Mouse (Mus musculus) intestine, embryonic 16.5 days (tissue): Measurements from ENCODE around the gene Sgms1. TPM values are rescaled to one million over a fixed set of nuclear protein-coding genes. Genes with fewer than 3 reads are reported as not detected.
A peak's percentile ranks its signal among the peaks of the same experiment; 100 is the strongest.

Source experiments
- ATAC-seq: fragments of 200-750 bp; cut with Nextera tagmentation; 2 replicates; pipeline ENCODE4 v1.8.0; 2017; ENCODE audit warnings: moderate TSS enrichment, moderate library complexity
- H3K27ac ChIP-seq: fragments of 300-500 bp; sonication (generic); 2 replicates; pipeline ENCODE4 v1.5.1; 2014; ENCODE audit warnings: mild to moderate bottlenecking, low read length
- H3K27me3 ChIP-seq: fragments of 300-500 bp; sonication (generic); replicated peaks from 2 replicates; pipeline ENCODE4 v1.6.1; 2014; ENCODE audit warnings: low read length, control low read depth, mixed read lengths; ENCODE audit not compliant: control insufficient read depth, insufficient read depth
- H3K36me3 ChIP-seq: fragments of 300-500 bp; sonication (generic); 2 replicates; pipeline ENCODE4 v1.6.1; 2014; ENCODE audit warnings: low read length, control low read depth; ENCODE audit not compliant: control insufficient read depth, insufficient read depth
- H3K4me1 ChIP-seq: fragments of 300-500 bp; sonication (generic); 2 replicates; pipeline ENCODE4 v1.6.1; 2014; ENCODE audit warnings: low read length, control low read depth, mixed read lengths; ENCODE audit not compliant: control insufficient read depth, insufficient read depth
- H3K4me2 ChIP-seq: fragments of 300-500 bp; sonication (generic); 2 replicates; pipeline ENCODE4 v1.6.1; 2014; ENCODE audit warnings: low read depth, low read length, control low read depth
- H3K4me3 ChIP-seq: fragments of 300-500 bp; sonication (generic); 2 replicates; pipeline ENCODE4 v1.5.1; 2014; ENCODE audit warnings: mild to moderate bottlenecking, low read length
- H3K9ac ChIP-seq: fragments of 300-500 bp; sonication (generic); 2 replicates; pipeline ENCODE4 v1.6.1; 2014; ENCODE audit warnings: low read depth, low read length
- H3K9me3 ChIP-seq: fragments of 300-500 bp; sonication (generic); 2 replicates; pipeline ENCODE4 v1.6.1; 2016; ENCODE audit warnings: low read length, control low read depth; ENCODE audit not compliant: control insufficient read depth
- WGBS: fragments of 180-500 bp; shearing (Covaris S2); extraction: QIAGEN DNeasy Blood & Tissue Kit; methylation state at CpG from one replicate; pipeline ENCODE4 v1.1.7; 2014; 5-methylcytosine and 5-hydroxymethylcytosine counted together
- polyA plus RNA-seq: library from polyadenylated mRNA; unstranded; fragments of >200 nt; fragmentation: Nextera tagmentation; extraction: Ambion mirVana; gene quantifications from 2 replicates; pipeline ENCODE4 v1.2.1, GENCODE M21; 2015

The Sgms1 gene
- polyA plus RNA-seq, 1 experiment from 2014 or later = 33.1 TPM

DNA sequence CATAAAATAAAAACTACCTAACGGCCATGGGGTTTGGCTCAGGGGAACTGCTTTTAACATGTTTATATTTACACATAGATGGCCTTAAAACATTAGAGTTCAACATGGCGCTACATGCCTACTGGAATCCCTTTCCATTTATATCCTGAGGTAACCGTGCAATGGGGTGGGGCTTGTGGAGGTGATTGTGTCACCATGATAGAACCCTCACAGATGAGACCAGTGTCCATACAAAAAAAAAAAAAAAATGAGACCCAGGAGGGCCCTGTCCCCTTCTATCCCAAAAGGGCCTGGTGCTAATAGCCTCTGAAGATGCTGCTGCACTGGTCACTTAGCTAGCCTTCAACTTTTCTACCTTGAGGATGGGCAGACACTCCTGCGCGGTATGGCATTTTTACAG is 207.0 kb downstream of the Sgms1 start:
- 84% methylated on average over 5 of the region's 5 CpGs for WGBS
- no peaks in the 10 kb centered on the region for H3K9me3 ChIP-seq
- no peaks in the 10 kb centered on the region for H3K36me3 ChIP-seq
- ATAC-seq = no peak
- peak overlapping the region; percentile 5; the same call in 1 of the 2 replicates for H3K27ac ChIP-seq
- H3K4me3 ChIP-seq = no peak overlapping the region
- no peaks in the 10 kb centered on the region for H3K27me3 ChIP-seq
- no peak overlapping the region for H3K4me2 ChIP-seq
- H3K9ac ChIP-seq = no peak overlapping the region
- H3K4me1 ChIP-seq = peaks cover 40% of the 10 kb centered on the region

GRCm38 (mm10) chr19:32181721-32182394 is 207.7 kb downstream of the Sgms1 start:
- Histone ChIP-seq H3K9ac (no peak overlapping the region), H3K4me2 (no peak overlapping the region), H3K27me3 (no peaks in the 10 kb centered on the region), H3K27ac (peak overlapping the region; percentile 31), H3K4me1 (peaks cover 38% of the 10 kb centered on the region), H3K36me3 (no peaks in the 10 kb centered on the region), H3K4me3 (no peak overlapping the region), H3K9me3 (no peaks in the 10 kb centered on the region)
- ATAC-seq = no peak
- 67% methylated on average over 12 of the region's 12 CpGs for WGBS

GRCm38 (mm10) chr19:32180756-32181674 is 208.5 kb downstream of the Sgms1 start:
- WGBS = 69% methylated on average over 14 of the region's 14 CpGs
- H3K36me3 ChIP-seq = no peaks in the 10 kb centered on the region
- no peaks in the 10 kb centered on the region for H3K27me3 ChIP-seq
- H3K4me1 ChIP-seq = peaks cover 32% of the 10 kb centered on the region
- no peaks in the 10 kb centered on the region for H3K9me3 ChIP-seq
- ATAC-seq = peak; percentile 45
- no peak overlapping the region for H3K9ac ChIP-seq
- no peak overlapping the region for H3K4me3 ChIP-seq
- peak overlapping the region; percentile 68; the same call in 1 of the 2 replicates for H3K27ac ChIP-seq
- H3K4me2 ChIP-seq = no peak overlapping the region

DNA sequence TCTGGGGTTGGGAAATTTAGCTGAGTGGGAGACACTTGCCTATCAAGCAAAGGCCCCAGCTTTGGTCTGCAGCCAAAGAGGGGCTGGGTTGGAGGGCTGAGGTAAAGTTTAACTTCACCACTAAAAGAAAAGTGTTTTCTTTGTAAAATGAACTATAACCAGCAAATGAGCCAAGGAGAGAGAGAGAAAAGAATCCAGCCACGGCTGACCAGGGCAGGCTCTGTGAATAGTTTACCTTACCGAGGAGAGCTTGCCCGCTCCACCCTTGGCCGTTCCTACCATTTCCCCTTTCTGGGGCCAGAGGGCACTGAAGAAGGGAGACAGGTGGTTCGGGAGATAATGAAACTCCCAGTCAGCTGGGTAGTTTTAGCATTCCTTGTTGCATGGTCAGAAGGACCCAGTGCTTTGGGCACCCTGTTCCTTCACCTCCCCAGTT is 209.5 kb downstream of the Sgms1 start:
- peak; percentile 80 for ATAC-seq
- WGBS = 35% methylated on average over 5 of the region's 5 CpGs
- 0 out of 2 replicates have a peak overlapping the region, but pooled peaks have one; percentile 10 for H3K4me2 ChIP-seq

DNA sequence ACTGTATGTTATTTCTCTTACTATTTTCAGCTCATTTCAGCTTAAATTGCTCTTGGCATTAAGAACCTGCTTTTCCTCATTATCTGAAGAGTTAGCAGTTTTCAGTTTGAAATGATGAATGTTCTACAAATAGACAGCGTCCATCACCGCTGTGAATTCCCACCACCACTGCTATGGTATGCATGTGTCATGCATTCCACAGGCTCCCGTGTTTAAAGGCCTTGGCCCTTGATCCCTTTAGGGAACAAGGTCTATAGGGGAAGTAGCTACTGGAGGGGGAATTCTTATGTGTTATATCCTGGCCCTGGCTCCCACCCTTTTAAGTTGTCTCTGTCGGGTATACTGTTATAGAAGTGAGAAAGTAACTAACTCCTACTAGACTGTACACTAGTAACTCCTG is 210.0 kb downstream of the Sgms1 start:
- WGBS = 42% methylated on average over 4 of the region's 4 CpGs
- peak; percentile 65 for ATAC-seq
- H3K9ac ChIP-seq = no peak overlapping the region
- no peaks in the 10 kb centered on the region for H3K9me3 ChIP-seq
- no peaks in the 10 kb centered on the region for H3K36me3 ChIP-seq
- peak overlapping the region; percentile 68 for H3K27ac ChIP-seq
- no peaks in the 10 kb centered on the region for H3K27me3 ChIP-seq
- H3K4me1 ChIP-seq = peaks cover 32% of the 10 kb centered on the region
- no peak overlapping the region for H3K4me3 ChIP-seq
- no peak overlapping the region for H3K4me2 ChIP-seq

More for the DNA sequence above, 209.5 kb downstream of the Sgms1 start:
- no peak overlapping the region for H3K9ac ChIP-seq
- H3K27ac ChIP-seq = peak overlapping the region; percentile 68
- no peak overlapping the region for H3K4me3 ChIP-seq
- H3K36me3 ChIP-seq = no peaks in the 10 kb centered on the region
- H3K9me3 ChIP-seq = no peaks in the 10 kb centered on the region
- no peaks in the 10 kb centered on the region for H3K27me3 ChIP-seq
- peaks cover 32% of the 10 kb centered on the region for H3K4me1 ChIP-seq

GRCm38 (mm10) chr19:32178161-32178560 is 211.4 kb downstream of the Sgms1 start:
- 89% methylated on average over 2 of the region's 2 CpGs for WGBS
- no peaks in the 10 kb centered on the region for H3K9me3 ChIP-seq
- no peaks in the 10 kb centered on the region for H3K36me3 ChIP-seq
- H3K4me3 ChIP-seq = no peak overlapping the region
- peaks cover 32% of the 10 kb centered on the region for H3K4me1 ChIP-seq
- no peak overlapping the region for H3K27ac ChIP-seq
- H3K27me3 ChIP-seq = no peaks in the 10 kb centered on the region
- no peak overlapping the region for H3K4me2 ChIP-seq
- H3K9ac ChIP-seq = no peak overlapping the region
- no peak for ATAC-seq

- no peak overlapping the region for H3K4me2 ChIP-seq
- no peak for ATAC-seq
- no peak overlapping the region for H3K4me3 ChIP-seq
- WGBS = 83% methylated on average over 9 of the region's 9 CpGs
- H3K9ac ChIP-seq = no peak overlapping the region
- H3K27me3 ChIP-seq = no peaks in the 10 kb centered on the region
- peaks cover 25% of the 10 kb centered on the region for H3K4me1 ChIP-seq
- H3K36me3 ChIP-seq = no peaks in the 10 kb centered on the region
- no peaks in the 10 kb centered on the region for H3K9me3 ChIP-seq
- H3K27ac ChIP-seq = no peak overlapping the region
Measured at GRCm38 (mm10) chr19:32176458-32176857, 213.1 kb downstream of the Sgms1 start.

DNA sequence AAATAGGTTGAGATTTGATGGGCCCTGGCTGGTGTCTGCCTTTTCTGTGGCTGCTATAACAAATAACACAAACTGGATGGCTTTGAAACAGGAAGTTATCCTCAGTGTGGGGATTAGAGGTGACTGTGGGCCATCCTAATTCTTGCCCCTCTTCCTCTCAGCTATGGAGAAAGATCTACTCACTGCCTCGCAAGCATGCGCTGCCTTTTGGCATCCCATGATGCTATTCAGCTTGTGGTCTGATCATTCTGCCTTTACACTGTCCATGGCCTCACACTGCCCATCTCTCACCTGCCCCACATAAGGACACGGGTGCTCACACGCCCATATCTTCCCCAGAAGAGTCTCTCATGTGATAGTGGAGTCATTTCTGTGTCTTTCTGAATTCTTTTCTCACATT is 213.5 kb downstream of the Sgms1 start:
- Histone ChIP-seq H3K4me3 (no peak overlapping the region), H3K4me1 (peaks cover 21% of the 10 kb centered on the region), H3K4me2 (no peak overlapping the region), H3K9me3 (no peaks in the 10 kb centered on the region), H3K36me3 (no peaks in the 10 kb centered on the region), H3K9ac (no peak overlapping the region), H3K27ac (no peak overlapping the region), H3K27me3 (no peaks in the 10 kb centered on the region)
- ATAC-seq = no peak
- WGBS = 88% methylated on average over 4 of the region's 4 CpGs

GRCm38 (mm10) chr19:32175013-32175412 is 214.5 kb downstream of the Sgms1 start:
- Histone ChIP-seq H3K4me1 (peaks cover 13% of the 10 kb centered on the region), H3K27me3 (no peaks in the 10 kb centered on the region), H3K36me3 (no peaks in the 10 kb centered on the region), H3K4me3 (no peak overlapping the region), H3K9ac (no peak overlapping the region), H3K9me3 (no peaks in the 10 kb centered on the region), H3K27ac (no peak overlapping the region), H3K4me2 (no peak overlapping the region)
- no peak for ATAC-seq
- WGBS = 93% methylated on average over 7 of the region's 7 CpGs
